Mouse (Mus musculus) kidney, embryonic 15.5 days (tissue): ENCODE results near the gene Rbfox2. TPM values are rescaled to one million over a fixed set of nuclear protein-coding genes. Genes with fewer than 3 reads are reported as not detected.
"Not testable (repeated sequence)": the region's sequence is repeated elsewhere in the genome, so short reads cannot be mapped to it uniquely, and the experiment has no call there.

Experiments
- ATAC-seq: fragments of 200-750 bp; cut with Nextera tagmentation; replicated peaks from 2 replicates; pipeline ENCODE4 v1.8.0; 2017; ENCODE audit warnings: moderate TSS enrichment; ENCODE audit not compliant: low FRiP score
- H3K27ac ChIP-seq: fragments of 300-500 bp; sonication (generic); 2 replicates; pipeline ENCODE4 v1.5.1; 2015; ENCODE audit warnings: mild to moderate bottlenecking, inconsistent platforms
- H3K27me3 ChIP-seq: fragments of 300-500 bp; sonication (generic); 2 replicates; pipeline ENCODE4 v1.6.1; 2015; ENCODE audit warnings: inconsistent platforms
- H3K36me3 ChIP-seq: fragments of 300-500 bp; sonication (generic); 2 replicates; pipeline ENCODE4 v1.6.1; 2015; ENCODE audit warnings: inconsistent platforms
- H3K4me1 ChIP-seq: fragments of 300-500 bp; sonication (generic); 2 replicates; pipeline ENCODE4 v1.6.1; 2015; ENCODE audit warnings: inconsistent platforms
- H3K4me2 ChIP-seq: fragments of 300-500 bp; sonication (generic); 2 replicates; pipeline ENCODE4 v1.6.1; 2015; ENCODE audit warnings: moderate library complexity, mild to moderate bottlenecking, inconsistent platforms
- H3K4me3 ChIP-seq: fragments of 300-500 bp; sonication (generic); replicated peaks from 2 replicates; pipeline ENCODE4 v1.5.1; 2015; ENCODE audit warnings: mild to moderate bottlenecking, inconsistent platforms
- H3K9ac ChIP-seq: fragments of 300-500 bp; sonication (generic); 2 replicates; pipeline ENCODE4 v1.6.1; 2015; ENCODE audit warnings: mild to moderate bottlenecking, inconsistent platforms
- H3K9me3 ChIP-seq: fragments of 300-500 bp; sonication (generic); replicated peaks from 2 replicates; pipeline ENCODE4 v1.6.1; 2016; ENCODE audit warnings: inconsistent platforms
- WGBS: fragments of 180-500 bp; shearing (Covaris S2); methylation state at CpG from one replicate; pipeline ENCODE4 v1.1.7; 2015; ENCODE audit warnings: mixed read lengths; 5-methylcytosine and 5-hydroxymethylcytosine counted together
- polyA plus RNA-seq: library from polyadenylated mRNA; unstranded; fragments of >200 nt; fragmentation: Nextera tagmentation; extraction: Ambion mirVana; gene quantifications from 2 replicates; pipeline ENCODE4 v1.2.1, GENCODE M21; 2015

The Rbfox2 gene
- polyA plus RNA-seq, 1 experiment from 2014 or later: 47.7 TPM

- Histone ChIP-seq H3K27ac (no peak overlapping the region), H3K36me3 (no peaks in the 10 kb centered on the region), H3K27me3 (no peaks in the 10 kb centered on the region), H3K9me3 (no peaks in the 10 kb centered on the region), H3K9ac (no peak overlapping the region), H3K4me2 (no peak overlapping the region), H3K4me3 (no peak overlapping the region), H3K4me1 (peaks cover 51% of the 10 kb centered on the region)
- ATAC-seq: no peak
- WGBS: 88% methylated on average over 3 of the region's 3 CpGs
Measured at GRCm38 (mm10) chr15:77293493-77293892, 13.3 kb downstream of the Rbfox2 start.

- H3K27ac ChIP-seq: no peak overlapping the region
- H3K9ac ChIP-seq: no peak overlapping the region
- H3K27me3 ChIP-seq: no peaks in the 10 kb centered on the region
- peaks cover 44% of the 10 kb centered on the region for H3K4me1 ChIP-seq
- 60% methylated on average over 6 of the region's 6 CpGs for WGBS
- H3K4me3 ChIP-seq: no peak overlapping the region
- 0 out of 2 replicates have a peak, but pooled peaks cover 3% of the 10 kb centered on the region for H3K36me3 ChIP-seq
- ATAC-seq: no peak
- no peak overlapping the region for H3K4me2 ChIP-seq
- no peaks in the 10 kb centered on the region for H3K9me3 ChIP-seq
Measured at GRCm38 (mm10) chr15:77292381-77292780, 14.4 kb downstream of the Rbfox2 start.

GRCm38 (mm10) chr15:77291471-77291870, 15.3 kb downstream of the Rbfox2 start:
- Histone ChIP-seq H3K9me3 (no peaks in the 10 kb centered on the region), H3K27ac (peak overlapping the region; percentile 9; the same call in 1 of the 2 replicates), H3K4me1 (peaks cover 35% of the 10 kb centered on the region), H3K4me2 (no peak overlapping the region), H3K9ac (no peak overlapping the region), H3K4me3 (no peak overlapping the region), H3K27me3 (no peaks in the 10 kb centered on the region), H3K36me3 (0 out of 2 replicates have a peak, but pooled peaks cover 3% of the 10 kb centered on the region)
- ATAC-seq: no peak
- WGBS: 28% methylated on average over 7 of the region's 7 CpGs

GRCm38 (mm10) chr15:77290352-77290751, 16.5 kb downstream of the Rbfox2 start:
- no peak overlapping the region for H3K9ac ChIP-seq

GRCm38 (mm10) chr15:77280130-77280529, 26.7 kb downstream of the Rbfox2 start:
- Histone ChIP-seq H3K9me3 (no peaks in the 10 kb centered on the region), H3K4me2 (no peak overlapping the region), H3K27me3 (no peaks in the 10 kb centered on the region), H3K27ac (no peak overlapping the region), H3K9ac (no peak overlapping the region), H3K4me1 (peaks cover 39% of the 10 kb centered on the region), H3K36me3 (no peaks in the 10 kb centered on the region), H3K4me3 (no peak overlapping the region)
- WGBS: 87% methylated on average over 1 of the region's 1 CpGs
- no peak for ATAC-seq

More at GRCm38 (mm10) chr15:77290352-77290751, 16.5 kb downstream of the Rbfox2 start:
- 79% methylated on average over 2 of the region's 2 CpGs for WGBS
- no peak for ATAC-seq
- H3K4me1 ChIP-seq: peaks cover 31% of the 10 kb centered on the region
- H3K4me2 ChIP-seq: no peak overlapping the region
- H3K27me3 ChIP-seq: no peaks in the 10 kb centered on the region
- H3K9me3 ChIP-seq: no peaks in the 10 kb centered on the region
- no peak overlapping the region for H3K4me3 ChIP-seq
- H3K36me3 ChIP-seq: 0 out of 2 replicates have a peak, but pooled peaks cover 3% of the 10 kb centered on the region
- no peak overlapping the region for H3K27ac ChIP-seq

- Histone ChIP-seq H3K9me3 (no peaks in the 10 kb centered on the region), H3K27me3 (no peaks in the 10 kb centered on the region), H3K4me1 (peaks cover 49% of the 10 kb centered on the region), H3K27ac (0 out of 2 replicates have a peak overlapping the region, but pooled peaks have one; percentile 2), H3K36me3 (no peaks in the 10 kb centered on the region), H3K4me2 (no peak overlapping the region), H3K9ac (no peak overlapping the region), H3K4me3 (no peak overlapping the region)
- WGBS: 40% methylated on average over 5 of the region's 5 CpGs
- ATAC-seq: no peak
Measured at GRCm38 (mm10) chr15:77278825-77279224, 28.0 kb downstream of the Rbfox2 start.

- 53% methylated on average over 3 of the region's 3 CpGs for WGBS
- Histone ChIP-seq H3K4me2 (no peak overlapping the region), H3K9ac (no peak overlapping the region), H3K36me3 (no peaks in the 10 kb centered on the region), H3K9me3 (no peaks in the 10 kb centered on the region), H3K27ac (no peak overlapping the region), H3K4me1 (peaks cover 42% of the 10 kb centered on the region), H3K4me3 (no peak overlapping the region), H3K27me3 (no peaks in the 10 kb centered on the region)
- ATAC-seq: no peak
Measured at GRCm38 (mm10) chr15:77276838-77277725, 29.7 kb downstream of the Rbfox2 start.

- no peak for ATAC-seq
- H3K4me2 ChIP-seq: no peak overlapping the region
- H3K4me1 ChIP-seq: peaks cover 42% of the 10 kb centered on the region
- no peak overlapping the region for H3K27ac ChIP-seq
- H3K9ac ChIP-seq: no peak overlapping the region
- H3K36me3 ChIP-seq: no peaks in the 10 kb centered on the region
- H3K27me3 ChIP-seq: no peaks in the 10 kb centered on the region
- no peaks in the 10 kb centered on the region for H3K9me3 ChIP-seq
- WGBS: 57% methylated on average over 1 of the region's 1 CpGs
- no peak overlapping the region for H3K4me3 ChIP-seq
Measured at GRCm38 (mm10) chr15:77276300-77276699, 30.5 kb downstream of the Rbfox2 start.

- Histone ChIP-seq H3K36me3 (no peaks in the 10 kb centered on the region), H3K27ac (no peak overlapping the region), H3K9me3 (no peaks in the 10 kb centered on the region), H3K4me3 (no peak overlapping the region), H3K4me1 (peaks cover 44% of the 10 kb centered on the region), H3K4me2 (no peak overlapping the region), H3K27me3 (no peaks in the 10 kb centered on the region), H3K9ac (no peak overlapping the region)
- no peak for ATAC-seq
- WGBS: 67% methylated on average over 2 of the region's 2 CpGs
Measured at GRCm38 (mm10) chr15:77275572-77275971, 31.2 kb downstream of the Rbfox2 start.

GRCm38 (mm10) chr15:77273947-77274346, 32.9 kb downstream of the Rbfox2 start:
- Histone ChIP-seq H3K4me3 (no peak overlapping the region), H3K36me3 (no peaks in the 10 kb centered on the region), H3K27ac (no peak overlapping the region), H3K9ac (no peak overlapping the region), H3K9me3 (no peaks in the 10 kb centered on the region), H3K4me2 (no peak overlapping the region), H3K4me1 (peaks cover 41% of the 10 kb centered on the region), H3K27me3 (no peaks in the 10 kb centered on the region)
- WGBS: 49% methylated on average over 6 of the region's 6 CpGs
- no peak for ATAC-seq

GRCm38 (mm10) chr15:77271285-77271684, 35.5 kb downstream of the Rbfox2 start:
- 93% methylated on average over 5 of the region's 5 CpGs for WGBS
- H3K4me2 ChIP-seq: no peak overlapping the region
- no peaks in the 10 kb centered on the region for H3K36me3 ChIP-seq
- peaks cover 36% of the 10 kb centered on the region for H3K4me1 ChIP-seq
- H3K9ac ChIP-seq: no peak overlapping the region
- ATAC-seq: no peak
- H3K27me3 ChIP-seq: no peaks in the 10 kb centered on the region
- no peak overlapping the region for H3K4me3 ChIP-seq
- no peak overlapping the region for H3K27ac ChIP-seq
- no peaks in the 10 kb centered on the region for H3K9me3 ChIP-seq

- H3K4me3 ChIP-seq, H3K4me2 ChIP-seq, H3K27me3 ChIP-seq, H3K27ac ChIP-seq, ATAC-seq, H3K36me3 ChIP-seq, H3K9me3 ChIP-seq, H3K9ac ChIP-seq: not testable (repeated sequence)
- WGBS: 94% methylated on average over 1 of the region's 1 CpGs
- H3K4me1 ChIP-seq: peaks cover 41% of the 10 kb centered on the region
Measured at GRCm38 (mm10) chr15:77269496-77269895, 37.3 kb downstream of the Rbfox2 start.
